Mouse (Mus musculus): ENCODE results near the gene Myo5c. TPM values are rescaled to one million over a fixed set of nuclear protein-coding genes. Genes with fewer than 3 reads are reported as not detected.

Gene Myo5c
- polyA plus RNA-seq (2012; rRNA removed): 21.1 and 30.0 TPM in 2 replicates

DNA sequence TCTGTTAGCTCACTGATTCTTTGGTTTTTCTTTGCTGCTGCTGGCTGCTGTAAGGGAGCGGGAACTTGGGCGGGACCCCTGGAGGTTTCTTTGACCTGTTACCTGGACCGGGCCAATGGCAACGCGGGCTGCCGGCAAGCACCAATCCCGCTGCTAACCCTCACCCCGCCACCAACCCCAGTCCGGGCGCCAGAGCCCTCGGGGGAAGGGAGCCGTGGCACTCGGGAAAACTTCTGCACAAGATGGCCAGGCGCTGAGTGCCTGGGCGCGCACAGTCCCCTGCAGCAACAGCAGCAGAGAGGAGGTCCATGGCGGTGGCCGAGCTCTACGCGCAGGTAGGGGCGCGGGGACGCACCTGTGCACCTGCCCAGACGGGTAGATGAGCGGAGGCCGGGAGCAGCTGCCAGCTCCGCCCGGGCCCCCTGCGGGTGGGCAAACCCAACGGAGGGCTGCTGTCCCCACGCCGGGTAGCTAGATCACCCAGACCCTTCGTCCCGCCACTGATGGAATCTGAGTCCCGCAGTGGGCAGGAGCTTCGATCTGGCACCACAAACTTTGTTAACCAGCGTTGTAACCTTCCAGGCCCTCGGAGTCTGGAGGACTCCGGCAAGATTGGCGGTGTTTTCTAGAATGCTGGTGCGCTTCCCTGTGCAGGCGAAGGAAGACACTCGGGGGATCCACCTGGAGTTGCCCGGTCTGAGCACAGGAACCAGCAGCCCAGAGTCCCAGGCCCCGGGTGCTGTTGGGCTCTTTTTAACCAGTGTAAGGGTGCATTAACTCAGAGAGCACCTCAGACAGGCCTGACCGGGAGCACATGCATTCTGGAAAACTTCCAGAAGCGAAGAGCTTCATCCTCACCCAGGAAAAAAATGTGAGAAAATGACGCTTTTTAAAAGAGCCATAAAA lies at the start of gene Myo5c:
Gene Myo5c, plus strand, starts transcription at position 180 of the 906 bp plus-strand sequence.

GRCm38 (mm10) chr9:75306126-75306898 lies 74.5 kb downstream of the Myo5c start, which contains the start of gene Gnb5:
Gnb5 (plus strand) TSS chr9:75306288.

GRCm38 (mm10) chr9:75347458-75347857 lies 115.6 kb downstream of the Myo5c start, which contains the start of gene Bcl2l10:
Bcl2l10 (plus strand) TSS chr9:75347758.

Other genes starting within 250 kb of the Myo5c start
- gene Arpp19, start 194.4 kb upstream of the Myo5c start, polyA plus RNA-seq (2012; rRNA removed): 1.6 and 1.9 TPM in 2 replicates
- gene Myo5a, start 161.0 kb upstream of the Myo5c start, polyA plus RNA-seq (2012; rRNA removed): 0.47 and 0.84 TPM in 2 replicates
- gene Gnb5, start 74.3 kb downstream of the Myo5c start, polyA plus RNA-seq (2012; rRNA removed): 5.9 and 8.8 TPM in 2 replicates
- 0.11 TPM in 1 of 2 replicates, not detected in the other for gene Bcl2l10, start 115.7 kb downstream of the Myo5c start, polyA plus RNA-seq (2012; rRNA removed)
- gene Mapk6, start 178.0 kb downstream of the Myo5c start, polyA plus RNA-seq (2012; rRNA removed): 3.2 and 3.3 TPM in 2 replicates
- 0.39 and 0.48 TPM in 2 replicates for gene Leo1, start 209.5 kb downstream of the Myo5c start, polyA plus RNA-seq (2012; rRNA removed)